Mouse (Mus musculus) bone marrow macrophage, adult 2 months (primary cell): Measurements from ENCODE around the gene Srrt. TPM values are rescaled to one million over a fixed set of nuclear protein-coding genes. Genes with fewer than 3 reads are reported as not detected.

Experiments
- H3K27ac ChIP-seq: 2 replicates; pipeline ENCODE4 v1.5.1; 2012; ENCODE audit warnings: low read depth, low read length; ENCODE audit not compliant: insufficient read depth
- H3K4me1 ChIP-seq: 2 replicates; pipeline ENCODE4 v1.6.1; 2012; ENCODE audit warnings: low read length; ENCODE audit not compliant: control insufficient read depth, insufficient read depth
- H3K4me3 ChIP-seq: 2 replicates; pipeline ENCODE4 v1.5.1; 2012; ENCODE audit warnings: mild to moderate bottlenecking, low read length, moderate library complexity; ENCODE audit not compliant: insufficient read depth
- CTCF ChIP-seq: IDR thresholded peaks from 2 replicates; pipeline ENCODE4 v1.5.1; 2012; ENCODE audit warnings: low read depth, mild to moderate bottlenecking, low read length, moderate library complexity
- POLR2A ChIP-seq: IDR thresholded peaks from 2 replicates; pipeline ENCODE4 v1.6.1; 2012; ENCODE audit warnings: mild to moderate bottlenecking, low read depth, low read length, borderline replicate concordance
- polyA plus RNA-seq: library from polyadenylated mRNA; stranded (reverse); fragments of >200 nt; gene quantifications from 2 replicates; pipeline ENCODE4 v1.2.4, GENCODE M21; 2012; ENCODE audit not compliant: missing spikeins, insufficient read depth, insufficient read length

The Srrt gene
- polyA plus RNA-seq, 1 experiment = 172 TPM

GRCm38 (mm10) chr5:137338256-137338655, 30.8 kb upstream of the Srrt start:
- TF ChIP-seq CTCF (no peak), POLR2A (no peak)
- peaks cover 10% of the 10 kb centered on the region; the same call in 1 of the 2 replicates for H3K4me1 ChIP-seq
- peak overlapping the region; percentile 48; the same call in 1 of the 2 replicates for H3K27ac ChIP-seq
- H3K4me3 ChIP-seq = peak overlapping the region; percentile 60

DNA sequence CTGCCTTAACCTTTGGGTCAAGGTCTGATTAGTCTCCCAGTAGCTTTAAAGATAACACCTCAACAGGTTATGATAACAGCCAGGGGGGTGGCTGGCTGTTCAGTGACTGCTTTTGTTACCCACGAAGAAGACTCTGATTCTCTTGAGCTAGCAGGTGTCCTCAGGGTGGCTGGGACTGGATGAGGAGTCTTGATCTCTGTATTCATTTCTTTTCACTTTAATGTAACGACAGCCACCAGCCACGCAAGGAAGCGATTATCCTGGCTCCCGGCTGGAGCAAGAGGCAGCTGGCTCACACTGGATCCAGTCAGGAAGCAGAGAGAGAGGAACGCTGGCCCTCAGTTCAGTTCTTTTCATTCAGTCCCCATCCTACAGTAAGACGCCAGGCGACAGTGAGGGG, 29.7 kb upstream of the Srrt start:
- peaks cover 14% of the 10 kb centered on the region for H3K4me1 ChIP-seq
- H3K27ac ChIP-seq = no peak overlapping the region

DNA sequence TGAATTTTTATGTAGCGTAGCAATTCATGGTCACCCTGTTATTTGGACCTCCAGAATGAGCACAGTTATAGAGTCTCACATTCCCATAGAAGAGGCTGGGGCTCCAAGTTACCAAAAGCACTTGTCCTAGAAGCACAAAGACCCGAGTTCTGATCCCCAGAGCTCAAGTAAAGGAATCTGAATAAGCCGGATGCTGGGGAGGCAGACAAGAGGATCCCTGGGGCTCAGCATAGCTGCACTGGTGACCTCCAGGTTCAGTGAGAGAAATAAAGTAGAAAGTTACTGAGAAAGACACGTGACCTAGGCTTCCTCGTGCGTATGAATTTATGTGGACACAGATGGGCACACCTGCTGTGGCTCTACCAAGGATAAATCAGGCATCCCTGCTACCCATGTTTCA, 27.6 kb upstream of the Srrt start:
- no peak overlapping the region for H3K27ac ChIP-seq
- peaks cover 29% of the 10 kb centered on the region for H3K4me1 ChIP-seq
- no peak overlapping the region for H3K4me3 ChIP-seq
- TF ChIP-seq POLR2A (no peak), CTCF (no peak)

More for the DNA sequence above, 29.7 kb upstream of the Srrt start:
- H3K4me3 ChIP-seq = no peak overlapping the region
- TF ChIP-seq POLR2A (no peak), CTCF (no peak)

DNA sequence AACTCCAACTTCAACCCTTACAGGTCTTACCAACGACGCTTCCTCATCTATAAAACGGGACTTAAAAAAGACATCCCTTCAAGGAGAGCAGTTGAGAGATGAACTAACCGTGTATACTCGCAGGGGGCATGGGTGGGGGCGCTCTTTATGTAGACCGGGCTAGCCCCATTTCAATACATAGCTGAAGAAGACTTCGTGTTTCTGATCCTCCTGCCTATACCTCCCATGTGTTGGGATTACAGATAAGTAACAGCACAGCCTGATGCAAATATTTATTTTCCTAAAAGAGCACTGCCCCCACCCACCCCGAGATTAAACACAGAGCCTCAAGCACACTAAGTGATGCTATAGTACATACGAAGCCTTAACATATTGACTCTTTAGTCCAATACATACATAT, 26.8 kb upstream of the Srrt start:
- no peak overlapping the region for H3K27ac ChIP-seq
- H3K4me3 ChIP-seq = 0 out of 2 replicates have a peak overlapping the region, but pooled peaks have one; percentile 60
- no peak for TF ChIP-seq CTCF
- TF ChIP-seq POLR2A = no peak
- H3K4me1 ChIP-seq = peaks cover 29% of the 10 kb centered on the region

DNA sequence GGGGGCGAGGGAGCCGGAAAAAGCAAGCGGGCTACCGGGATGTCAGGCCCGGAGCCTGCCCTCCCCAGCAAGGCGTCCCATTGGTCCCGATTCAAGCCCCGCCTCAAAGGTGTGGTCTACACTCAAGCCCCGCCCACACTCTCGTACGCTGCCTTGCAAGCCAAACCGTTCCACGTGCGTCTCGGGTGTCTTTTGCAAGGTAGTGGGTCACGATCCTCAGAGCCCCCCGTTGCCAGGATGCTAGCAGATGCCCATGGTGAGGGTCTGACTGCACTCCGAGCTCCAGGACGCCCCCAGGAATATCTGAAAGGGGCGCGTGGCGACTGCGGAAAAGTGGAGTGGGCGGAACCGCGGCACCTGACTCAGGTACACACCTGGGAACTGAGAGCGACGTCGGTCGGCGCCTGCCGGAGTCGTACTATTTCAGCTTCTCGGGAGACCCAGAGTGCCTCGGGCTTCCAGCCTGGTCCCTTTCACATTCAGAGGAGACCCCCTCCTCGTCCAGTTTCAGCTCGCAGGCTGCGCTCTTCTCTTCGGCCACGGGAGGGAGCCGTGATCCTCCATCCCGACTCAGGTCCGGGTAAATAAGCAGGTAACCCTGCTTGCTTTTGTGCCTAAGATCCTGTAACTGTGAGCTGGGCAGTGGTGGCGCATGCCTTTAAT, 26.2 kb upstream of the Srrt start, which contains the start of gene Slc12a9:
Gene Slc12a9 (minus strand): TSS at position 86 of the 663 bp plus-strand sequence.
- H3K4me1 ChIP-seq = peaks cover 27% of the 10 kb centered on the region
- H3K27ac ChIP-seq = peak within 1 kb of the TSS; percentile 53
- peak within 1 kb of the TSS; percentile 60 for H3K4me3 ChIP-seq
- TF ChIP-seq POLR2A (no peak), CTCF (peak; percentile 44)

- no peak for TF ChIP-seq CTCF
- H3K27ac ChIP-seq = peak overlapping the region; percentile 53
- peak overlapping the region; percentile 60 for H3K4me3 ChIP-seq
- H3K4me1 ChIP-seq = peaks cover 27% of the 10 kb centered on the region
Measured at GRCm38 (mm10) chr5:137332857-137333511, 25.5 kb upstream of the Srrt start.

DNA sequence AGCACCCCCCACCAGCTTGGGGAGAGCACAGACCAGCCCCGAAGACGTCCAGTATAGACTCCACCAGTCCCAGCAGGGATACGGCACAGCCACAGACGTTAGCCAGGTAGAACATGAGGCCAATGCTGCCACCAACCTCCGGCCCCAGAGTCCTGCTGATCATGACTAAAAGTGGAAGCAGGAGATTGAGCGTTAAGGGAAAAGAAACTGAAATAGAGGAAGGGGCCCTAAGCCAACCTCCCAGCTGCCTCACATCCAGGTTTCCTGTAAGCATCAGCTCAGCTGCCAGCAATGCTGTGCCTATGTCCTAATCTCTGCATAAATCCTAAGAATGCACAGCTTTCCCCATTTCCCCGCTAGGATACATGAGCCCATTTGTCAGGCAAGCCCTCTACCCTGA, 23.4 kb upstream of the Srrt start:
- H3K4me3 ChIP-seq = no peak overlapping the region
- TF ChIP-seq CTCF = no peak
- TF ChIP-seq POLR2A = no peak
- H3K4me1 ChIP-seq = peaks cover 23% of the 10 kb centered on the region
- peak overlapping the region; percentile 13; the same call in 1 of the 2 replicates for H3K27ac ChIP-seq

DNA sequence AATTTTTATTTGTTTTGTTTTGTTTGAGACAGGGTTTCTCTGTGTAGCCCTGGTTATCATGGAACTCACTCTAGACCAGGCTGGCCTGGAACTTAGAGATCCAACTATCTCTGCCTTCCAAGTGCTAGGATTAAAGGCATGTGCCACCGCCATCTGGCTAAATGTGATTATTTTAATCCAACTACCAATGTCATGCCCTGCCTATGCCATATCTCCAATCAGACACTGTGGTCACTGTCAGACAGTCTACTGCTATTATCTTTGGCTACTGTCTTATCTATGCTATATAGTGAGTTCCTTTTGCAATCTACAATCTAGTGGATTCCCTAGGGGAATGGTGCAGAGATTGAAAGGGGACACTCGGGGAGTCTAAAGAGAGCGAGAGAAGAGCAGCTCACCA, 13.5 kb upstream of the Srrt start:
- Histone ChIP-seq H3K27ac (no peak overlapping the region), H3K4me1 (no peaks in the 10 kb centered on the region), H3K4me3 (no peak overlapping the region)
- TF ChIP-seq CTCF = no peak
- TF ChIP-seq POLR2A = no peak

- TF ChIP-seq POLR2A (no peak), CTCF (no peak)
- H3K4me1 ChIP-seq = no peaks in the 10 kb centered on the region
- no peak overlapping the region for H3K4me3 ChIP-seq
- no peak overlapping the region for H3K27ac ChIP-seq
Measured at GRCm38 (mm10) chr5:137318570-137318969, 11.1 kb upstream of the Srrt start.

DNA sequence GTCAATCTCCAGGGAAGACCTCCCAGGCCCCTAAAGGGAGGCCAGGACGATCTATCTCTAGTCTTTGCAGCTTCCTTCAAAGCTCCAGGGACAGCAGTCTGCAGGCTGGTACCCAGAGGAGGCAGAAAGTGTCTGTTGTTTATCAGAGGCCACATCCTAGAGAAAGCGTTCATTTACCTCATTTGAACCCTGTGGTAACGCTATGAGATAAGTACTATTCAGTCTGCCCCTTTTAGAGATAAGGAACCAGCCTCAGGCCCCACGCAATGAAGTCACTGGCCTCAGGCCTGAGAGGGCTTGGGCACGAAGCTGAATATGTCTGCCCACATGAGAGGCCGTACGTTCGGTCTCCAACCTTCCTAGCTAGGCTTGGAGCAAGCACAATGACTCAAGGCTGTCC, 9.9 kb upstream of the Srrt start:
- TF ChIP-seq POLR2A = no peak
- TF ChIP-seq CTCF = no peak
- Histone ChIP-seq H3K4me1 (peaks cover 3% of the 10 kb centered on the region), H3K27ac (no peak overlapping the region), H3K4me3 (no peak overlapping the region)
